Mouse (Mus musculus): Measurements from ENCODE around the gene Zcchc24. TPM values are rescaled to one million over a fixed set of nuclear protein-coding genes. Genes with fewer than 3 reads are reported as not detected.

The Zcchc24 gene
- polyA plus RNA-seq, 1 experiment from 2014 or later, result 22.4 TPM

GRCm38 (mm10) chr14:25713443-25713842 lies 55.4 kb downstream of the Zcchc24 start:
- Histone ChIP-seq H3K36me3 (peaks cover 9% of the 10 kb centered on the region), H3K4me2 (no peak overlapping the region), H3K9ac (no peak overlapping the region), H3K27ac (no peak overlapping the region; the same call in 1 of the 2 replicates), H3K9me3 (replicated peaks) (no peaks in the 10 kb centered on the region), H3K4me1 (replicated peaks) (peaks cover 49% of the 10 kb centered on the region), H3K27me3 (no peaks in the 10 kb centered on the region), H3K4me3 (no peak overlapping the region)
- ATAC-seq (replicated peaks; ENCODE audit: insufficient number of reproducible peaks, insufficient read depth, low FRiP score, low read depth), result no peak
- 24% methylated on average over 4 of the region's 4 CpGs for WGBS

GRCm38 (mm10) chr14:25711602-25712001 lies 57.2 kb downstream of the Zcchc24 start:
- peak overlapping the region; percentile 17 for H3K4me2 ChIP-seq

GRCm38 (mm10) chr14:25711177-25711576 lies 57.7 kb downstream of the Zcchc24 start:
- Histone ChIP-seq H3K4me2 (peak overlapping the region; percentile 17; the same call in 1 of the 2 replicates), H3K27me3 (no peaks in the 10 kb centered on the region), H3K4me1 (replicated peaks) (peaks cover 51% of the 10 kb centered on the region), H3K9ac (no peak overlapping the region), H3K9me3 (replicated peaks) (no peaks in the 10 kb centered on the region), H3K4me3 (no peak overlapping the region), H3K27ac (peak overlapping the region; percentile 92), H3K36me3 (peaks cover 9% of the 10 kb centered on the region)
- ATAC-seq (replicated peaks; ENCODE audit: insufficient number of reproducible peaks, insufficient read depth, low FRiP score, low read depth), result peak; percentile 81
- 21% methylated on average over 7 of the region's 7 CpGs for WGBS

More at GRCm38 (mm10) chr14:25711602-25712001, 57.2 kb downstream of the Zcchc24 start:
- 30% methylated on average over 8 of the region's 8 CpGs for WGBS
- Histone ChIP-seq H3K9me3 (replicated peaks) (no peaks in the 10 kb centered on the region), H3K27ac (peak overlapping the region; percentile 92), H3K36me3 (peaks cover 9% of the 10 kb centered on the region), H3K4me1 (replicated peaks) (peaks cover 51% of the 10 kb centered on the region), H3K4me3 (no peak overlapping the region), H3K9ac (no peak overlapping the region), H3K27me3 (no peaks in the 10 kb centered on the region)
- no peak for ATAC-seq (replicated peaks; ENCODE audit: insufficient number of reproducible peaks, insufficient read depth, low FRiP score, low read depth)

- Histone ChIP-seq H3K27ac (peak overlapping the region; percentile 92), H3K4me3 (no peak overlapping the region), H3K36me3 (peaks cover 9% of the 10 kb centered on the region), H3K4me1 (replicated peaks) (peaks cover 51% of the 10 kb centered on the region), H3K27me3 (no peaks in the 10 kb centered on the region), H3K9ac (no peak overlapping the region), H3K9me3 (replicated peaks) (no peaks in the 10 kb centered on the region), H3K4me2 (no peak overlapping the region)
- 29% methylated on average over 4 of the region's 4 CpGs for WGBS
- 0 out of 2 replicates have a peak, but pooled peaks have one; percentile 12 for ATAC-seq (replicated peaks; ENCODE audit: insufficient number of reproducible peaks, insufficient read depth, low FRiP score, low read depth)
Measured at GRCm38 (mm10) chr14:25710681-25711080, 58.2 kb downstream of the Zcchc24 start.

GRCm38 (mm10) chr14:25710073-25710472 lies 58.8 kb downstream of the Zcchc24 start:
- Histone ChIP-seq H3K27ac (peak overlapping the region; percentile 92), H3K27me3 (no peaks in the 10 kb centered on the region), H3K4me2 (no peak overlapping the region), H3K4me1 (replicated peaks) (peaks cover 51% of the 10 kb centered on the region), H3K9ac (no peak overlapping the region), H3K4me3 (no peak overlapping the region), H3K9me3 (replicated peaks) (no peaks in the 10 kb centered on the region), H3K36me3 (peaks cover 8% of the 10 kb centered on the region)
- peak; percentile 32; the same call in 1 of the 2 replicates for ATAC-seq (replicated peaks; ENCODE audit: insufficient number of reproducible peaks, insufficient read depth, low FRiP score, low read depth)
- 11% methylated on average over 4 of the region's 4 CpGs for WGBS

- H3K4me1 ChIP-seq (replicated peaks), result peaks cover 50% of the 10 kb centered on the region
Measured at GRCm38 (mm10) chr14:25708917-25709316, 59.9 kb downstream of the Zcchc24 start.

GRCm38 (mm10) chr14:25708451-25708850 lies 60.4 kb downstream of the Zcchc24 start:
- Histone ChIP-seq H3K9me3 (replicated peaks) (no peaks in the 10 kb centered on the region), H3K4me2 (no peak overlapping the region), H3K27ac (peak overlapping the region; percentile 92), H3K36me3 (no peaks in the 10 kb centered on the region), H3K4me3 (no peak overlapping the region), H3K4me1 (replicated peaks) (peaks cover 48% of the 10 kb centered on the region), H3K9ac (no peak overlapping the region), H3K27me3 (no peaks in the 10 kb centered on the region)
- 45% methylated on average over 4 of the region's 4 CpGs for WGBS
- peak; percentile 24; the same call in 1 of the 2 replicates for ATAC-seq (replicated peaks; ENCODE audit: insufficient number of reproducible peaks, insufficient read depth, low FRiP score, low read depth)

More at GRCm38 (mm10) chr14:25708917-25709316, 59.9 kb downstream of the Zcchc24 start:
- Histone ChIP-seq H3K4me2 (no peak overlapping the region), H3K27me3 (no peaks in the 10 kb centered on the region), H3K36me3 (no peaks in the 10 kb centered on the region), H3K27ac (peak overlapping the region; percentile 92), H3K9me3 (replicated peaks) (no peaks in the 10 kb centered on the region), H3K9ac (no peak overlapping the region), H3K4me3 (no peak overlapping the region)
- WGBS, result 86% methylated on average over 2 of the region's 2 CpGs
- peak; percentile 23; the same call in 1 of the 2 replicates for ATAC-seq (replicated peaks; ENCODE audit: insufficient number of reproducible peaks, insufficient read depth, low FRiP score, low read depth)

GRCm38 (mm10) chr14:25707691-25708181 lies 61.1 kb downstream of the Zcchc24 start:
- Histone ChIP-seq H3K27ac (peak overlapping the region; percentile 92), H3K9ac (no peak overlapping the region), H3K4me3 (no peak overlapping the region), H3K36me3 (no peaks in the 10 kb centered on the region), H3K27me3 (no peaks in the 10 kb centered on the region), H3K4me2 (no peak overlapping the region), H3K4me1 (replicated peaks) (peaks cover 48% of the 10 kb centered on the region), H3K9me3 (replicated peaks) (no peaks in the 10 kb centered on the region)
- 40% methylated on average over 5 of the region's 5 CpGs for WGBS
- ATAC-seq (replicated peaks; ENCODE audit: insufficient number of reproducible peaks, insufficient read depth, low FRiP score, low read depth), result no peak

- no peak for ATAC-seq (replicated peaks; ENCODE audit: insufficient number of reproducible peaks, insufficient read depth, low FRiP score, low read depth)
- Histone ChIP-seq H3K9me3 (replicated peaks) (no peaks in the 10 kb centered on the region), H3K4me1 (replicated peaks) (peaks cover 8% of the 10 kb centered on the region; the same call in 1 of the 2 replicates), H3K4me3 (no peak overlapping the region), H3K27me3 (no peaks in the 10 kb centered on the region), H3K4me2 (no peak overlapping the region), H3K36me3 (peaks cover 29% of the 10 kb centered on the region; the same call in 1 of the 2 replicates), H3K27ac (no peak overlapping the region; the same call in 1 of the 2 replicates), H3K9ac (no peak overlapping the region)
Measured at GRCm38 (mm10) chr14:25701986-25702385, 66.9 kb downstream of the Zcchc24 start.

GRCm38 (mm10) chr14:25696356-25696755 lies 72.5 kb downstream of the Zcchc24 start:
- peak overlapping the region; percentile 92; the same call in 1 of the 2 replicates for H3K9ac ChIP-seq
- no peak for ATAC-seq (replicated peaks; ENCODE audit: insufficient number of reproducible peaks, insufficient read depth, low FRiP score, low read depth)
- whole genome bisulfite sequencing, result 63% methylated on average over 2 of the region's 2 CpGs

GRCm38 (mm10) chr14:25695059-25695458 lies 73.8 kb downstream of the Zcchc24 start:
- Histone ChIP-seq H3K27me3 (no peaks in the 10 kb centered on the region), H3K9ac (peak overlapping the region; percentile 92), H3K4me1 (replicated peaks) (peaks cover 36% of the 10 kb centered on the region), H3K36me3 (peaks cover 42% of the 10 kb centered on the region; the same call in 1 of the 2 replicates), H3K4me3 (peak overlapping the region; percentile 87), H3K9me3 (replicated peaks) (no peaks in the 10 kb centered on the region), H3K27ac (peak overlapping the region; percentile 82; the same call in 1 of the 2 replicates), H3K4me2 (peak overlapping the region; percentile 68)
- WGBS, result 37% methylated on average over 6 of the region's 6 CpGs
- ATAC-seq (replicated peaks; ENCODE audit: insufficient number of reproducible peaks, insufficient read depth, low FRiP score, low read depth), result no peak

More at GRCm38 (mm10) chr14:25696356-25696755, 72.5 kb downstream of the Zcchc24 start:
- H3K4me2 ChIP-seq, result peak overlapping the region; percentile 68
- H3K27me3 ChIP-seq, result no peaks in the 10 kb centered on the region
- H3K4me3 ChIP-seq, result no peak overlapping the region
- peaks cover 36% of the 10 kb centered on the region for H3K4me1 ChIP-seq (replicated peaks)
- H3K9me3 ChIP-seq (replicated peaks), result no peaks in the 10 kb centered on the region
- H3K27ac ChIP-seq, result no peak overlapping the region; the same call in 1 of the 2 replicates
- H3K36me3 ChIP-seq, result peaks cover 43% of the 10 kb centered on the region; the same call in 1 of the 2 replicates

GRCm38 (mm10) chr14:25694569-25694897 lies 74.3 kb downstream of the Zcchc24 start:
- 0% methylated on average over 10 of the region's 10 CpGs for WGBS
- peaks cover 37% of the 10 kb centered on the region; the same call in 1 of the 2 replicates for H3K36me3 ChIP-seq
- H3K9me3 ChIP-seq (replicated peaks), result no peaks in the 10 kb centered on the region
- H3K4me1 ChIP-seq (replicated peaks), result peaks cover 36% of the 10 kb centered on the region
- peak overlapping the region; percentile 92 for H3K9ac ChIP-seq
- peak; percentile 8 for ATAC-seq (replicated peaks; ENCODE audit: insufficient number of reproducible peaks, insufficient read depth, low FRiP score, low read depth)
- H3K4me3 ChIP-seq, result peak overlapping the region; percentile 87
- peak overlapping the region; percentile 82 for H3K27ac ChIP-seq
- peak overlapping the region; percentile 68 for H3K4me2 ChIP-seq
- H3K27me3 ChIP-seq, result no peaks in the 10 kb centered on the region

Measured in heart, embryonic 15.5 days (tissue).